Mouse (Mus musculus): ENCODE data around the gene Pepd. TPM values are rescaled to one million over a fixed set of nuclear protein-coding genes. Genes with fewer than 3 reads are reported as not detected.
A peak's percentile ranks its signal among the peaks of the same experiment; 100 is the strongest.

The Pepd gene
- total and polyA plus RNA-seq, 2 experiments from 2014 or later, result 60.0 to 64.5 TPM

- Histone ChIP-seq H3K4me3 (ENCODE audit: low read length) (peak overlapping the region; percentile 94), H3K27me3 (ENCODE audit: insufficient read depth, low read length) (no peaks in the 10 kb centered on the region), H3K9me3 (ENCODE audit: low read length) (no peaks in the 10 kb centered on the region), H3K27ac (peak overlapping the region; percentile 91), H3K4me2 (ENCODE audit: low read depth, low read length) (peak overlapping the region; percentile 74), H3K9ac (replicated peaks; ENCODE audit: low read length) (peak overlapping the region; percentile 95), H3K36me3 (ENCODE audit: insufficient read depth, low read length) (no peaks in the 10 kb centered on the region), H3K4me1 (ENCODE audit: insufficient read depth, low read length) (peaks cover 18% of the 10 kb centered on the region)
- WGBS, result under 1% methylated on average over 45 of the region's 77 CpGs
- peak; percentile 40; the same call in 1 of the 2 replicates for TF ChIP-seq CTCF (IDR thresholded peaks at IDR 0.05; ENCODE audit: low read depth)
- ATAC-seq, result peak; percentile 91
- DNase-seq (ENCODE audit: low spot score), result peak; percentile 71
Observed at GRCm38 (mm10) chr7:35055619-35056435, 143.6 kb downstream of the Pepd start.

DNA sequence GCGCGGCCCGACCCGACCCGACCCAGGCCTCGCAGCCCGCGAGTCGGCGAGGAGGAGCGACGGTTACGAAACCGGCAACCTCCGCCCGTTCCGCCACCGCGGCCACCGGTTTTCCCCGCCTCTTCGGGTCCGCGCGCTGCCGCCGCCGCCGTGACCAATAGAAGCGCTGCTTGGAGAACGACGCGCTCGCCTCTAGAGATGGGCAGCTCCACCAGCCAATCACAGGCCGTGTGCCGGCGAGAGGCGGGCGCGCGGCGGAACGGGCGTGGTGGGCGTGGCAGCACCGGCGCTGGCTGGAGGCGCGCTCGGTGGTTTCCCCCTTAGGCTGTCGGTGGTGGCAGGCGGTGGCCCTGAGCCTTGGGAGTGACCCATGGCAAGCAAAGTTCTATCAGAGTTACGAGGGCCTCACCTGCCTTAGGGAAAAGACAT lies 144.3 kb downstream of the Pepd start, which contains the start of gene Cebpg:
Gene Cebpg (minus strand): TSS at position 138 of the 429 bp plus-strand sequence.
- Histone ChIP-seq H3K9ac (replicated peaks; ENCODE audit: low read length) (peak within 1 kb of the TSS; percentile 95), H3K36me3 (ENCODE audit: insufficient read depth, low read length) (no peaks in the 10 kb centered on the region), H3K4me2 (ENCODE audit: low read depth, low read length) (peak within 1 kb of the TSS; percentile 74), H3K27me3 (ENCODE audit: insufficient read depth, low read length) (no peaks in the 10 kb centered on the region), H3K4me1 (ENCODE audit: insufficient read depth, low read length) (peaks cover 15% of the 10 kb centered on the region; the same call in 1 of the 2 replicates), H3K4me3 (ENCODE audit: low read length) (peak within 1 kb of the TSS; percentile 94), H3K27ac (peak within 1 kb of the TSS; percentile 91), H3K9me3 (ENCODE audit: low read length) (no peaks in the 10 kb centered on the region)
- TF ChIP-seq CTCF (IDR thresholded peaks at IDR 0.05; ENCODE audit: low read depth), result no peak
- WGBS, result 1% methylated on average over 50 of the region's 53 CpGs
- ATAC-seq (peak; percentile 98), DNase-seq (ENCODE audit: low spot score) (peak; percentile 96)

GRCm38 (mm10) chr7:35056999-35057398 lies 144.8 kb downstream of the Pepd start:
- peak; percentile 9; the same call in 1 of the 2 replicates for ATAC-seq

GRCm38 (mm10) chr7:35057569-35057968 lies 145.4 kb downstream of the Pepd start:
- no peak for ATAC-seq
- no peak overlapping the region for H3K4me2 ChIP-seq (ENCODE audit: low read depth, low read length)
- H3K9me3 ChIP-seq (ENCODE audit: low read length), result no peaks in the 10 kb centered on the region
- H3K36me3 ChIP-seq (ENCODE audit: insufficient read depth, low read length), result no peaks in the 10 kb centered on the region
- H3K27me3 ChIP-seq (ENCODE audit: insufficient read depth, low read length), result no peaks in the 10 kb centered on the region
- H3K27ac ChIP-seq, result no peak overlapping the region
- peaks cover 14% of the 10 kb centered on the region; the same call in 1 of the 2 replicates for H3K4me1 ChIP-seq (ENCODE audit: insufficient read depth, low read length)
- WGBS, result 85% methylated on average over 4 of the region's 4 CpGs
- no peak overlapping the region for H3K4me3 ChIP-seq (ENCODE audit: low read length)
- no peak for DNase-seq (ENCODE audit: low spot score)
- H3K9ac ChIP-seq (replicated peaks; ENCODE audit: low read length), result no peak overlapping the region
- TF ChIP-seq CTCF (IDR thresholded peaks at IDR 0.05; ENCODE audit: low read depth), result no peak

More at GRCm38 (mm10) chr7:35056999-35057398, 144.8 kb downstream of the Pepd start:
- WGBS, result 23% methylated on average over 10 of the region's 10 CpGs
- Histone ChIP-seq H3K4me1 (ENCODE audit: insufficient read depth, low read length) (peaks cover 14% of the 10 kb centered on the region; the same call in 1 of the 2 replicates), H3K27ac (no peak overlapping the region; the same call in 1 of the 2 replicates), H3K9me3 (ENCODE audit: low read length) (no peaks in the 10 kb centered on the region), H3K9ac (replicated peaks; ENCODE audit: low read length) (peak overlapping the region; percentile 95; the same call in 1 of the 2 replicates), H3K27me3 (ENCODE audit: insufficient read depth, low read length) (no peaks in the 10 kb centered on the region), H3K4me2 (ENCODE audit: low read depth, low read length) (peak overlapping the region; percentile 74), H3K4me3 (ENCODE audit: low read length) (peak overlapping the region; percentile 94), H3K36me3 (ENCODE audit: insufficient read depth, low read length) (no peaks in the 10 kb centered on the region)
- no peak for TF ChIP-seq CTCF (IDR thresholded peaks at IDR 0.05; ENCODE audit: low read depth)
- DNase-seq (ENCODE audit: low spot score), result no peak

DNA sequence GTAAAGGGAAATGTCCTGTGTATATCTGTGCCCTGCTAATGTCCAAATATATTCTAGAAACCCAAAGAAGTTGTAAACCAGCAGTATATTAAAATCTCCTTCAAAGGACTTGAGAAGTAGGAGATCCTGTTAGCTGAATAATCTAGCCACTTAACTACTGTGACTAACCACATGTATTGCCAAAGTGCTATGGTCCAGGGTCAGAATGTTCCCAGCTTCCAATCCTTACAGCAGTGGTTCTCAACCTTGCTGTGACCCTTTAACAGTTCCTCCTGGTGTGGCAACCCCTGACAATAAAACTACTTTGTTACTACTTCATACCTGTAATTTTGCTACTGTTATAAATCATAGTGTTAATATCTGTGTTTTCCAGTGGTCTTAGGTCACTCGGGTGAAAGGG lies 146.2 kb downstream of the Pepd start:
- H3K9ac ChIP-seq (replicated peaks; ENCODE audit: low read length), result no peak overlapping the region
- H3K4me2 ChIP-seq (ENCODE audit: low read depth, low read length), result no peak overlapping the region
- DNase-seq (ENCODE audit: low spot score) (no peak), ATAC-seq (no peak)
- 78% methylated on average over 1 of the region's 1 CpGs for WGBS
- no peak for TF ChIP-seq CTCF (IDR thresholded peaks at IDR 0.05; ENCODE audit: low read depth)
- no peak overlapping the region for H3K4me3 ChIP-seq (ENCODE audit: low read length)
- H3K9me3 ChIP-seq (ENCODE audit: low read length), result no peaks in the 10 kb centered on the region
- no peaks in the 10 kb centered on the region for H3K27me3 ChIP-seq (ENCODE audit: insufficient read depth, low read length)
- H3K27ac ChIP-seq, result no peak overlapping the region
- peaks cover 14% of the 10 kb centered on the region; the same call in 1 of the 2 replicates for H3K4me1 ChIP-seq (ENCODE audit: insufficient read depth, low read length)
- no peaks in the 10 kb centered on the region for H3K36me3 ChIP-seq (ENCODE audit: insufficient read depth, low read length)

DNA sequence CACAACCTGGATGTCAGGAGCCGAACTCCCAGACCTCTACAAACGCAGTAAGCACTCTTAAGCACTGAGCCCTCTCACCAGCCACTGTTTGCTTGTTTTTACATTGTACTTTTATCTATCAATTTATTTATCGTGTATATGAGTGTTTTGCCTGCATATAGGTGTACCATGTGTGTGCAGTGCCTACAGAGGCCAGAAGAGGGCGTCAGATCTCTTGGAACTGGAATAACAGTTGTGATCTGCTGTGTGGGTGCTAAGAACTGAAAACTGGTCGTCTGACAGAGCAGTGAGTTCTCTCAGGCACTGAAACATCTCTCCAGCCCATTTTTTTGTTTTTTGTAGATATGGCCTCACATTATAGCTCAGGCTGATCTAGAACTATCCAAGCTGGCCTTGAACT lies 147.3 kb downstream of the Pepd start:
- H3K9me3 ChIP-seq (ENCODE audit: low read length), result no peaks in the 10 kb centered on the region
- H3K4me1 ChIP-seq (ENCODE audit: insufficient read depth, low read length), result peaks cover 12% of the 10 kb centered on the region; the same call in 1 of the 2 replicates
- 72% methylated on average over 5 of the region's 5 CpGs for WGBS
- DNase-seq (ENCODE audit: low spot score) (no peak), ATAC-seq (no peak)
- H3K27me3 ChIP-seq (ENCODE audit: insufficient read depth, low read length), result no peaks in the 10 kb centered on the region
- no peak overlapping the region for H3K4me2 ChIP-seq (ENCODE audit: low read depth, low read length)
- peak; percentile 32 for TF ChIP-seq CTCF (IDR thresholded peaks at IDR 0.05; ENCODE audit: low read depth)
- H3K9ac ChIP-seq (replicated peaks; ENCODE audit: low read length), result no peak overlapping the region
- no peak overlapping the region for H3K4me3 ChIP-seq (ENCODE audit: low read length)
- no peaks in the 10 kb centered on the region for H3K36me3 ChIP-seq (ENCODE audit: insufficient read depth, low read length)
- no peak overlapping the region for H3K27ac ChIP-seq
